Mouse (Mus musculus): ENCODE data around the gene Cab39l. TPM values are rescaled to one million over a fixed set of nuclear protein-coding genes. Genes with fewer than 3 reads are reported as not detected.

The Cab39l gene
- polyA plus RNA-seq, 1 experiment from 2014 or later, result 28.6 TPM

GRCm38 (mm10) chr14:59566756-59567155 is 126.0 kb downstream of the Cab39l start:
- ATAC-seq (ENCODE audit: insufficient number of reproducible peaks, low FRiP score), result no peak
- H3K9ac ChIP-seq, result no peak overlapping the region
- no peak overlapping the region for H3K4me3 ChIP-seq
- H3K27ac ChIP-seq (ENCODE audit: poor library complexity, severe bottlenecking), result no peak overlapping the region
- WGBS, result 82% methylated on average over 6 of the region's 6 CpGs
- no peaks in the 10 kb centered on the region for H3K9me3 ChIP-seq (replicated peaks)
- H3K4me2 ChIP-seq, result no peak overlapping the region
- H3K36me3 ChIP-seq, result peaks cover 38% of the 10 kb centered on the region
- no peaks in the 10 kb centered on the region for H3K4me1 ChIP-seq (replicated peaks)
- H3K27me3 ChIP-seq (replicated peaks), result no peaks in the 10 kb centered on the region

GRCm38 (mm10) chr14:59576385-59576784 is 135.6 kb downstream of the Cab39l start:
- Histone ChIP-seq H3K9ac (no peak overlapping the region), H3K27ac (ENCODE audit: poor library complexity, severe bottlenecking) (no peak overlapping the region), H3K4me2 (no peak overlapping the region), H3K4me3 (no peak overlapping the region), H3K27me3 (replicated peaks) (no peaks in the 10 kb centered on the region), H3K9me3 (replicated peaks) (no peaks in the 10 kb centered on the region), H3K4me1 (replicated peaks) (peaks cover 7% of the 10 kb centered on the region), H3K36me3 (peaks cover 48% of the 10 kb centered on the region)
- 83% methylated on average over 5 of the region's 5 CpGs for WGBS
- ATAC-seq (ENCODE audit: insufficient number of reproducible peaks, low FRiP score), result no peak

GRCm38 (mm10) chr14:59590614-59591013 is 149.8 kb downstream of the Cab39l start:
- Histone ChIP-seq H3K27ac (ENCODE audit: poor library complexity, severe bottlenecking) (no peak overlapping the region), H3K9ac (no peak overlapping the region), H3K9me3 (replicated peaks) (no peaks in the 10 kb centered on the region), H3K4me2 (no peak overlapping the region), H3K4me3 (no peak overlapping the region), H3K4me1 (replicated peaks) (no peaks in the 10 kb centered on the region), H3K36me3 (peaks cover 60% of the 10 kb centered on the region), H3K27me3 (replicated peaks) (no peaks in the 10 kb centered on the region)
- WGBS, result 75% methylated on average over 1 of the region's 1 CpGs
- ATAC-seq (ENCODE audit: insufficient number of reproducible peaks, low FRiP score), result no peak

GRCm38 (mm10) chr14:59591901-59592300 is 151.1 kb downstream of the Cab39l start:
- Histone ChIP-seq H3K4me2 (no peak overlapping the region), H3K36me3 (peaks cover 47% of the 10 kb centered on the region), H3K27ac (ENCODE audit: poor library complexity, severe bottlenecking) (no peak overlapping the region), H3K9me3 (replicated peaks) (no peaks in the 10 kb centered on the region), H3K27me3 (replicated peaks) (no peaks in the 10 kb centered on the region), H3K4me1 (replicated peaks) (peaks cover 4% of the 10 kb centered on the region), H3K4me3 (no peak overlapping the region), H3K9ac (no peak overlapping the region)
- 85% methylated on average over 8 of the region's 8 CpGs for WGBS
- ATAC-seq (ENCODE audit: insufficient number of reproducible peaks, low FRiP score), result no peak

- no peak overlapping the region for H3K27ac ChIP-seq (ENCODE audit: poor library complexity, severe bottlenecking)
- 94% methylated on average over 3 of the region's 3 CpGs for WGBS
- no peaks in the 10 kb centered on the region for H3K27me3 ChIP-seq (replicated peaks)
- H3K4me3 ChIP-seq, result no peak overlapping the region
- H3K4me2 ChIP-seq, result no peak overlapping the region
- ATAC-seq (ENCODE audit: insufficient number of reproducible peaks, low FRiP score), result no peak
- peaks cover 47% of the 10 kb centered on the region for H3K36me3 ChIP-seq
- H3K9ac ChIP-seq, result no peak overlapping the region
- no peaks in the 10 kb centered on the region for H3K9me3 ChIP-seq (replicated peaks)
- peaks cover 7% of the 10 kb centered on the region for H3K4me1 ChIP-seq (replicated peaks)
These were observed 151.8 kb downstream of the Cab39l start for GRCm38 (mm10) chr14:59592593-59592992.

DNA sequence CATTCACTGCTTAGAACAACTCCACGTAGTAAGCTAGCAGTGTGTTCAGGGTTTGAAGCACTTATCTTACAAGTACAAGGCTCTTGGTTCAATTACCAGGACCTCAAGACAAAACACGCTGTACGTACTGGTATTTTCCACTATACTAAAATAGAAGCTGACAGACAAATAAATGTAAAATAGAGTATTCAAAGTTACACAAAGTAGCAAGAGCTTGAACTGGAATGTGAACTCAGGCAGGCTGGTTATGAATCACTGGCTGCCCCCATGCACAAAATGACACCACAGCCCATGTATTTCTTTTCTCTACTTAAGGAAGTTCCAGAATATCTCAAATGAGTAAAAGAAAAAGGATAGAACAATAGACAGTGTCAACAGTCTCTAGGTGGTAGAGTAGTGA is 154.2 kb downstream of the Cab39l start:
- no peak overlapping the region for H3K4me3 ChIP-seq
- no peak overlapping the region for H3K27ac ChIP-seq (ENCODE audit: poor library complexity, severe bottlenecking)
- no peak overlapping the region for H3K9ac ChIP-seq
- H3K9me3 ChIP-seq (replicated peaks), result no peaks in the 10 kb centered on the region
- H3K36me3 ChIP-seq, result peaks cover 27% of the 10 kb centered on the region
- H3K4me1 ChIP-seq (replicated peaks), result peaks cover 7% of the 10 kb centered on the region
- ATAC-seq (ENCODE audit: insufficient number of reproducible peaks, low FRiP score), result no peak
- no peak overlapping the region for H3K4me2 ChIP-seq
- H3K27me3 ChIP-seq (replicated peaks), result no peaks in the 10 kb centered on the region
- 92% methylated on average over 3 of the region's 3 CpGs for WGBS

DNA sequence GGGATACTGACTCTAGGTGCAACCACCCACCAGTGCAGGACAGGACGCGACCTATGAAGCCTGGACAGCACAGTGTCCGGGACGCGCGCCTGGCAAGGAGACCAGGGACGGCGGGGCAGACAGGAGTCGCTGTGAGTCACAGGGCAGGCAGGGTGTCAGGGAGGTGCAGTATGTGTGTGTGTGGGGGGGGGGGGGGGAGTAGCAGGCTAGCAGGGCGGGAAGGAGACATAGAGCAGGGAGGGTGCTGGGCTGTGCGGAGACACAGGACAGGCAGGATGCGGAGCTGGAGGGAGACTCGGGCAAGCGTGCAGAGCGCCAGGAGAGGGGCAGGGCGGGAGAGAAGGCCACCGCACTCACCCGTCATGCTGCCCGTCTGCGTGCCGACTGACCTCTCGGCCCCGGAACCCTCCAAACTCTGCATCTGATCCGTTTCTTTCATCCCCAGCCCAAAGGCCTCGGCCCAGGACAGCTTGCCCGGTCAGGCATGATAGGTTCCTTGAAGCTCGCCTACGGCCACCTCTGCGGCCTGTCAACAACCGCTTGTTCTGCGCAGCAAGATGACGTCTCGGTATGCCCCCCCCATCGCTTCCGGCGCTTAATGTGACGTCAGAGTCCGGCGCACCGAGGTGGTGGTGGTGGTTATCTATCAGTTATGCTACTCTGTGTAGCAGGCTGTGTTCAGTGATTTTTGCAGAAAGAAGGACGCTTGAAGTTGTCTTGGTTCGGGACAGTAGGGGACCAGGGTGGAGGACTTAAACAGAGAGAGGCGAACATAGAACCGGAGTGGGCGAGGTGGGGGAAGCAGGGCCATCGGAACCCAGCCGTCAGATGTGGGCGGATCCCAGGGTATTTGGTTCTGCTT is 156.9 kb downstream of the Cab39l start, which contains the start of gene Cdadc1:
TSS of gene Cdadc1 (minus strand) at position 562 of the 862 bp plus-strand sequence.
- Histone ChIP-seq H3K27me3 (replicated peaks) (no peaks in the 10 kb centered on the region), H3K4me2 (peak within 1 kb of the TSS; percentile 87), H3K9ac (peak within 1 kb of the TSS; percentile 80), H3K4me3 (peak within 1 kb of the TSS; percentile 71), H3K27ac (ENCODE audit: poor library complexity, severe bottlenecking) (peak within 1 kb of the TSS; percentile 63), H3K36me3 (peaks cover 15% of the 10 kb centered on the region), H3K4me1 (replicated peaks) (peaks cover 7% of the 10 kb centered on the region), H3K9me3 (replicated peaks) (no peaks in the 10 kb centered on the region)
- WGBS, result under 1% methylated on average over 48 of the region's 48 CpGs
- peak; percentile 94 for ATAC-seq (ENCODE audit: insufficient number of reproducible peaks, low FRiP score)

GRCm38 (mm10) chr14:59598260-59598627 is 157.5 kb downstream of the Cab39l start:
- Histone ChIP-seq H3K4me3 (peak overlapping the region; percentile 71), H3K9ac (peak overlapping the region; percentile 80), H3K36me3 (peaks cover 11% of the 10 kb centered on the region), H3K4me1 (replicated peaks) (peaks cover 7% of the 10 kb centered on the region), H3K27ac (ENCODE audit: poor library complexity, severe bottlenecking) (peak overlapping the region; percentile 63; the same call in 1 of the 2 replicates), H3K27me3 (replicated peaks) (no peaks in the 10 kb centered on the region; the same call in 1 of the 2 replicates), H3K4me2 (peak overlapping the region; percentile 87), H3K9me3 (replicated peaks) (no peaks in the 10 kb centered on the region)
- ATAC-seq (ENCODE audit: insufficient number of reproducible peaks, low FRiP score), result peak; percentile 6; the same call in 1 of the 2 replicates
- 3% methylated on average over 8 of the region's 8 CpGs for WGBS

- Histone ChIP-seq H3K9ac (no peak overlapping the region), H3K9me3 (replicated peaks) (no peaks in the 10 kb centered on the region), H3K4me1 (replicated peaks) (no peaks in the 10 kb centered on the region), H3K27ac (ENCODE audit: poor library complexity, severe bottlenecking) (no peak overlapping the region), H3K4me2 (no peak overlapping the region), H3K36me3 (no peaks in the 10 kb centered on the region), H3K27me3 (replicated peaks) (no peaks in the 10 kb centered on the region; the same call in 1 of the 2 replicates), H3K4me3 (no peak overlapping the region)
- 60% methylated on average over 5 of the region's 5 CpGs for WGBS
- no peak for ATAC-seq (ENCODE audit: insufficient number of reproducible peaks, low FRiP score)
These were observed 163.4 kb downstream of the Cab39l start for GRCm38 (mm10) chr14:59604002-59604645.

- ATAC-seq (ENCODE audit: insufficient number of reproducible peaks, low FRiP score), result no peak
- H3K27me3 ChIP-seq (replicated peaks), result no peaks in the 10 kb centered on the region; the same call in 1 of the 2 replicates
- H3K36me3 ChIP-seq, result no peaks in the 10 kb centered on the region
- 14% methylated on average over 5 of the region's 5 CpGs for WGBS
- H3K9me3 ChIP-seq (replicated peaks), result no peaks in the 10 kb centered on the region
- no peak overlapping the region for H3K9ac ChIP-seq
- no peak overlapping the region for H3K4me3 ChIP-seq
- H3K27ac ChIP-seq (ENCODE audit: poor library complexity, severe bottlenecking), result no peak overlapping the region
- no peaks in the 10 kb centered on the region for H3K4me1 ChIP-seq (replicated peaks)
- H3K4me2 ChIP-seq, result no peak overlapping the region
These were observed 165.0 kb downstream of the Cab39l start for GRCm38 (mm10) chr14:59605671-59606353.

- no peak for ATAC-seq (ENCODE audit: insufficient number of reproducible peaks, low FRiP score)
- no peaks in the 10 kb centered on the region for H3K4me1 ChIP-seq (replicated peaks)
- H3K9me3 ChIP-seq (replicated peaks), result no peaks in the 10 kb centered on the region
- no peaks in the 10 kb centered on the region for H3K36me3 ChIP-seq
- no peak overlapping the region for H3K4me3 ChIP-seq
- H3K27me3 ChIP-seq (replicated peaks), result no peaks in the 10 kb centered on the region; the same call in 1 of the 2 replicates
- H3K9ac ChIP-seq, result no peak overlapping the region
- H3K4me2 ChIP-seq, result no peak overlapping the region
- H3K27ac ChIP-seq (ENCODE audit: poor library complexity, severe bottlenecking), result no peak overlapping the region
- WGBS, result 46% methylated on average over 3 of the region's 3 CpGs
These were observed 166.2 kb downstream of the Cab39l start for GRCm38 (mm10) chr14:59607021-59607420.
